In genomic region chr15:77882797-77883696, GRCm38 (mm10) we compare ENCODE assay signal across 7 mouse cellular contexts. TPM values are rescaled to one million over a fixed set of nuclear protein-coding genes. Genes with fewer than 3 reads are reported as not detected.
DNase-seq lines count a peak whose midpoint lies in the region; ATAC-seq and TF ChIP-seq lines count a peak whose summit lies in the region.

No protein-coding gene starts in this region.

- in situ Hi-C loops in ES-E14 (cut with MboI; ENCODE audit: low sequenced_read_pairs in 2 of 2, unreplicated experiment in 2 of 2) = no loop called here

- peaks cover 9% of the 10 kb centered on the region for H3K79me3 ChIP-seq in C2C12 (ENCODE audit: low read depth)

- peaks cover 27% of the 10 kb centered on the region for H3K79me2 ChIP-seq in C2C12 (ENCODE audit: control insufficient read depth, insufficient read depth)
- H3K79me2 ChIP-seq in liver, adult 2 months (ENCODE audit: control insufficient read depth, insufficient read depth, low read length) = no peaks in the 10 kb centered on the region

- peak; percentile 37; the same call in 1 of the 2 replicates for ATAC-seq in heart, postnatal 0 days (ENCODE audit: insufficient read depth, low read depth)
- peak; percentile 60 for ATAC-seq in stomach, embryonic 16.5 days (ENCODE audit: insufficient read depth, low FRiP score)

- DNase-seq in ES-E14 (ENCODE audit: low read depth, low spot score) = no peak
- DNase-seq in heart, postnatal 0 days (ENCODE audit: low spot score) = peak; percentile 54
- DNase-seq in liver, adult 2 months (ENCODE audit: extremely low read depth, low read depth, low spot score) = peak; percentile 28
- DNase-seq in left cerebral cortex, adult 11 months (ENCODE audit: low spot score) = no peak
- no peak for DNase-seq in spleen, postnatal 10 days (ENCODE audit: low spot score in 2 of 2)

- peak overlapping the region; percentile 87 for H3K27ac ChIP-seq in ES-E14 (ENCODE audit: insufficient read depth, low read depth, low read length, poor library complexity, severe bottlenecking)
- H3K27ac ChIP-seq in heart, postnatal 0 days (ENCODE audit: low read depth) = peak overlapping the region; percentile 44
- peak overlapping the region; percentile 42; the same call in 1 of the 2 replicates for H3K27ac ChIP-seq in liver, adult 2 months (replicated peaks; ENCODE audit: insufficient read depth, low read depth, low read length)
- H3K27ac ChIP-seq in stomach, embryonic 16.5 days (ENCODE audit: low read length) = peak overlapping the region; percentile 87

- no peak for TF ChIP-seq POLR2A in liver, adult 2 months (IDR thresholded peaks at IDR 0.05; ENCODE audit: extremely low read depth, insufficient read depth, low read length)

- H3K9ac ChIP-seq in ES-E14 (ENCODE audit: insufficient read depth, low read depth, low read length, poor library complexity, severe bottlenecking) = peak overlapping the region; percentile 69
- no peak overlapping the region for H3K9ac ChIP-seq in heart, postnatal 0 days (replicated peaks; ENCODE audit: low read depth, low read length)
- H3K9ac ChIP-seq in liver, adult 2 months (ENCODE audit: low read depth, low read length) = no peak overlapping the region
- H3K9ac ChIP-seq in stomach, embryonic 16.5 days (ENCODE audit: low read length) = peak overlapping the region; percentile 38

- no peak for TF ChIP-seq CTCF in C2C12 (IDR thresholded peaks at IDR 0.05; ENCODE audit: control insufficient read depth, insufficient read depth, insufficient read length)
- no peak for TF ChIP-seq CTCF in heart, postnatal 0 days (IDR thresholded peaks at IDR 0.05; ENCODE audit: low read depth)
- TF ChIP-seq CTCF in liver, adult 2 months (IDR thresholded peaks at IDR 0.05; ENCODE audit: low read depth, low read length) = no peak

- H3K4me1 ChIP-seq in ES-E14 (ENCODE audit: control insufficient read depth in 2 of 2, insufficient read depth in 2 of 2, low read length in 2 of 2, poor library complexity in 1 of 2) = peaks cover 22 to 39% of the 10 kb centered on the region in 2 experiments
- peaks cover 4% of the 10 kb centered on the region; the same call in 1 of the 2 replicates for H3K4me1 ChIP-seq in heart, postnatal 0 days (ENCODE audit: control insufficient read depth, insufficient read depth)
- peaks cover 4% of the 10 kb centered on the region for H3K4me1 ChIP-seq in liver, adult 2 months (ENCODE audit: control insufficient read depth, insufficient read depth, low read length)
- peaks cover 26% of the 10 kb centered on the region for H3K4me1 ChIP-seq in stomach, embryonic 16.5 days (ENCODE audit: control insufficient read depth, insufficient read depth, low read length)

- no peak for TF ChIP-seq EP300 in heart, postnatal 0 days (IDR thresholded peaks at IDR 0.05; ENCODE audit: low read depth)

- H3K4me2 ChIP-seq in heart, postnatal 0 days (ENCODE audit: low read depth, low read length) = peak overlapping the region; percentile 5; the same call in 1 of the 2 replicates
- peak overlapping the region; percentile 25; the same call in 1 of the 2 replicates for H3K4me2 ChIP-seq in stomach, embryonic 16.5 days (ENCODE audit: low read depth, low read length)

- H3ac ChIP-seq in C2C12 (ENCODE audit: control insufficient read depth, insufficient read length, low read depth) = peak overlapping the region; percentile 53

- no peaks in the 10 kb centered on the region for H3K9me3 ChIP-seq in ES-E14 (ENCODE audit: control insufficient read depth, insufficient read depth, low read depth, low read length)
- no peaks in the 10 kb centered on the region for H3K9me3 ChIP-seq in heart, postnatal 0 days (replicated peaks; ENCODE audit: control insufficient read depth, low read length)
- H3K9me3 ChIP-seq in stomach, embryonic 16.5 days (replicated peaks; ENCODE audit: control insufficient read depth, low read length) = no peaks in the 10 kb centered on the region

- 28% methylated on average over 16 of the region's 17 CpGs for WGBS in heart, postnatal 0 days
- 69% methylated on average over 15 of the region's 17 CpGs for WGBS in liver, adult 2 months
- WGBS in stomach, embryonic 16.5 days = 15% methylated on average over 16 of the region's 17 CpGs

- H3K36me3 ChIP-seq in C2C12 (ENCODE audit: control insufficient read depth, insufficient read depth) (no peaks in the 10 kb centered on the region), ES-E14 (ENCODE audit: control insufficient read depth, insufficient read depth, low read length, poor library complexity, severe bottlenecking) (no peaks in the 10 kb centered on the region)
- H3K36me3 ChIP-seq in heart, postnatal 0 days (replicated peaks; ENCODE audit: control insufficient read depth, insufficient read depth, low read length) = no peaks in the 10 kb centered on the region
- H3K36me3 ChIP-seq in liver, adult 2 months (ENCODE audit: control insufficient read depth, insufficient read depth, low read length) = no peaks in the 10 kb centered on the region
- no peaks in the 10 kb centered on the region for H3K36me3 ChIP-seq in stomach, embryonic 16.5 days (ENCODE audit: control insufficient read depth, insufficient read depth, low read length)

- H3K4me3 ChIP-seq in C2C12 (ENCODE audit: insufficient read depth, poor library complexity, severe bottlenecking) (peak overlapping the region; percentile 27), ES-E14 (ENCODE audit: insufficient read depth in 1 of 2, low read depth in 1 of 2, low read length in 2 of 2, poor library complexity in 1 of 2, severe bottlenecking in 1 of 2) (peak overlapping the region; percentile 10 to 35; a peak in 3 of 4 replicates)
- no peak overlapping the region for H3K4me3 ChIP-seq in heart, postnatal 0 days (ENCODE audit: low read depth, low read length)
- H3K4me3 ChIP-seq in liver, adult 2 months (ENCODE audit: insufficient read depth, low read depth, low read length) = no peak overlapping the region
- no peak overlapping the region for H3K4me3 ChIP-seq in stomach, embryonic 16.5 days (replicated peaks; ENCODE audit: low read length)

- no peaks in the 10 kb centered on the region for H3K27me3 ChIP-seq in C2C12 (ENCODE audit: control insufficient read depth, insufficient read depth, insufficient read length)
- no peaks in the 10 kb centered on the region for H3K27me3 ChIP-seq in heart, postnatal 0 days (ENCODE audit: control insufficient read depth, insufficient read depth, low read length)
- H3K27me3 ChIP-seq in liver, adult 2 months (ENCODE audit: control insufficient read depth, insufficient read depth, low read length) = no peaks in the 10 kb centered on the region
- H3K27me3 ChIP-seq in stomach, embryonic 16.5 days (ENCODE audit: control insufficient read depth, insufficient read depth, low read length) = no peaks in the 10 kb centered on the region

TF ChIP-seq in C2C12, 6 proteins besides CTCF, POLR2A, EP300 and RAD21:
- TF ChIP-seq MYOD1 (IDR thresholded peaks at IDR 0.05; ENCODE audit: control insufficient read depth, insufficient read length, low read depth) (peak; percentile 41), USF1 (IDR thresholded peaks at IDR 0.05; ENCODE audit: low read depth) (peak; percentile 20), FOSL1 (IDR thresholded peaks at IDR 0.05; ENCODE audit: insufficient read depth, low read length, poor library complexity, severe bottlenecking) (no peak), MAX (IDR thresholded peaks at IDR 0.05) (peak; percentile 57)

TF ChIP-seq in ES-E14, 5 proteins besides CTCF, POLR2A, EP300 and RAD21:
- no peak for TF ChIP-seq CHD2 (IDR thresholded peaks at IDR 0.05; ENCODE audit: low read depth, low read length)
- no peak for TF ChIP-seq HCFC1 (IDR thresholded peaks at IDR 0.05; ENCODE audit: borderline replicate concordance, insufficient read depth, low read length)
- TF ChIP-seq MAFK (IDR thresholded peaks at IDR 0.05; ENCODE audit: insufficient read depth, low read depth, low read length) = peak; percentile 41; the same call in 1 of the 2 replicates
- TF ChIP-seq ZC3H11A (IDR thresholded peaks at IDR 0.05; ENCODE audit: borderline replicate concordance, low read depth, low read length) = no peak
- no peak for TF ChIP-seq ZNF384 (IDR thresholded peaks at IDR 0.05; ENCODE audit: low read depth, low read length)
TF ChIP-seq in ES-E14: peak in this region for 1.

RNA-seq across cellular contexts. Expression of gene Myh9, which starts 41.1 kb away (rescaled TPM):
- polyA plus RNA-seq in C2C12 (2012; fragmentation: generic; extraction: Trizol) = 580 TPM
- total RNA-seq in ES-E14 (2012; rRNA removed) = 146 and 152 TPM in 2 replicates
- total RNA-seq in heart, postnatal 0 days (2014; rRNA removed; ENCODE audit: low replicate concordance) = 62.0 and 63.6 TPM in 2 replicates
- polyA plus RNA-seq in heart, postnatal 0 days (2015; fragmentation: Nextera tagmentation; extraction: Ambion mirVana) = 15.7 and 17.5 TPM in 2 replicates
- total RNA-seq in liver, adult 2 months (2014; rRNA removed) = 54.4 and 69.5 TPM in 2 replicates
- 22.5 and 24.1 TPM in 2 replicates for polyA plus RNA-seq in liver, adult 2 months (2012; rRNA removed)
- 54.5 and 63.5 TPM in 2 replicates for polyA plus RNA-seq in stomach, embryonic 16.5 days (2015; fragmentation: Nextera tagmentation; extraction: Ambion mirVana)

RNA-seq across cellular contexts. Expression of gene Txn2, which starts 45.8 kb away (rescaled TPM):
- polyA plus RNA-seq in C2C12 (2012; fragmentation: generic; extraction: Trizol) = 371 TPM
- 90.3 and 91.1 TPM in 2 replicates for total RNA-seq in ES-E14 (2012; rRNA removed)
- total RNA-seq in heart, postnatal 0 days (2014; rRNA removed; ENCODE audit: low replicate concordance) = 72.2 and 106 TPM in 2 replicates
- 317 and 322 TPM in 2 replicates for polyA plus RNA-seq in heart, postnatal 0 days (2015; fragmentation: Nextera tagmentation; extraction: Ambion mirVana)
- total RNA-seq in liver, adult 2 months (2014; rRNA removed) = 85.3 and 96.1 TPM in 2 replicates
- polyA plus RNA-seq in liver, adult 2 months (2012; rRNA removed) = 441 and 448 TPM in 2 replicates
- polyA plus RNA-seq in stomach, embryonic 16.5 days (2015; fragmentation: Nextera tagmentation; extraction: Ambion mirVana) = 232 and 253 TPM in 2 replicates

Comparison
In these comparisons a context has a peak if more than half of its experiments do, and no peak if none do; other contexts are left out.
1. H3K4me3 ChIP-seq: peak in C2C12 (single experiment) and ES-E14 (2 of 2); none in heart, postnatal 0 days (single experiment), liver, adult 2 months (single experiment) and stomach, embryonic 16.5 days (single experiment).
2. DNase-seq: peak in heart, postnatal 0 days (single experiment) and liver, adult 2 months (single experiment); none in ES-E14 (single experiment), left cerebral cortex, adult 11 months (single experiment) and spleen, postnatal 10 days (0 of 2).
3. H3K9ac ChIP-seq: peak in ES-E14 (single experiment) and stomach, embryonic 16.5 days (single experiment); none in heart, postnatal 0 days (single experiment) and liver, adult 2 months (single experiment).
4. Peak in every context shown above with its lines, with median percentiles within 50 percentile points of each other: H3K27ac ChIP-seq.